Comparison of ENCODE assay signal across 9 mouse cellular contexts in genomic region chr5:144545653-144546422, GRCm38 (mm10). TPM values are rescaled to one million over a fixed set of nuclear protein-coding genes. Genes with fewer than 3 reads are reported as not detected.
DNase-seq lines count a peak whose midpoint lies in the region; ATAC-seq and TF ChIP-seq lines count a peak whose summit lies in the region.
"Had no signal": no experiment of that assay in that cellular context is flagged by ENCODE, and none has a peak within 500 bp of the region (broad histone marks: within the 10 kb centered on the region; RNA-seq: fewer than 3 reads in every experiment).

Nptx2 (plus strand) TSS chr5:144545902.

- H3K9ac ChIP-seq in forebrain, embryonic 15.5 days (replicated peaks), result peak within 1 kb of the TSS; percentile 37
- no peak within 1 kb of the TSS for H3K9ac ChIP-seq in heart, embryonic 16.5 days (ENCODE audit: low read length)
- H3K9ac ChIP-seq in liver, adult 2 months (ENCODE audit: low read depth, low read length), result no peak within 1 kb of the TSS
- H3K9ac ChIP-seq in neural tube, embryonic 11.5 days (ENCODE audit: low read length), result peak within 1 kb of the TSS; percentile 44

- no peaks in the 10 kb centered on the region for H3K79me2 ChIP-seq in liver, adult 2 months (ENCODE audit: control insufficient read depth, insufficient read depth, low read length)

- H3K4me3 ChIP-seq in thymus, adult 2 months (ENCODE audit: control insufficient read depth, insufficient read depth, low read length), result no peak within 1 kb of the TSS
- peak within 1 kb of the TSS; percentile 46 for H3K4me3 ChIP-seq in forebrain, embryonic 15.5 days
- H3K4me3 ChIP-seq in heart, embryonic 16.5 days (ENCODE audit: low read length), result peak within 1 kb of the TSS; percentile 43
- H3K4me3 ChIP-seq in liver, adult 2 months (ENCODE audit: insufficient read depth, low read depth, low read length), result no peak within 1 kb of the TSS
- peak within 1 kb of the TSS; percentile 31 for H3K4me3 ChIP-seq in neural tube, embryonic 11.5 days (ENCODE audit: low read depth, low read length)
- H3K4me3 ChIP-seq: myocyte had no signal

- 9% methylated on average over 99 of the region's 99 CpGs for WGBS in thymus, adult 2 months
- WGBS in forebrain, embryonic 15.5 days, result 3% methylated on average over 97 of the region's 99 CpGs
- under 1% methylated on average over 96 of the region's 99 CpGs for WGBS in heart, embryonic 16.5 days
- WGBS in liver, adult 2 months, result 2% methylated on average over 99 of the region's 99 CpGs
- WGBS in neural tube, embryonic 11.5 days, result under 1% methylated on average over 99 of the region's 99 CpGs

- TF ChIP-seq POLR2A in thymus, adult 2 months (IDR thresholded peaks at IDR 0.05; ENCODE audit: control insufficient read depth, extremely low read depth, insufficient read depth, low read length, poor library complexity), result no peak
- no peak for TF ChIP-seq POLR2A in liver, adult 2 months (IDR thresholded peaks at IDR 0.05; ENCODE audit: extremely low read depth, insufficient read depth, low read length)

- peaks cover 7% of the 10 kb centered on the region for H3K27me3 ChIP-seq in thymus, adult 2 months (ENCODE audit: control insufficient read depth, insufficient read depth, low read length)
- H3K27me3 ChIP-seq in forebrain, embryonic 15.5 days, result peaks cover 20% of the 10 kb centered on the region; the same call in 1 of the 2 replicates
- H3K27me3 ChIP-seq in heart, embryonic 16.5 days (ENCODE audit: control insufficient read depth, insufficient read depth, low read length), result peaks cover 63% of the 10 kb centered on the region
- H3K27me3 ChIP-seq in liver, adult 2 months (ENCODE audit: control insufficient read depth, insufficient read depth, low read length), result peaks cover 11% of the 10 kb centered on the region
- H3K27me3 ChIP-seq in neural tube, embryonic 11.5 days (ENCODE audit: control insufficient read depth, insufficient read depth, low read length), result peaks cover 25% of the 10 kb centered on the region

- no peaks in the 10 kb centered on the region for H3K9me3 ChIP-seq in forebrain, embryonic 15.5 days
- peaks cover 2% of the 10 kb centered on the region; the same call in 1 of the 2 replicates for H3K9me3 ChIP-seq in heart, embryonic 16.5 days (replicated peaks; ENCODE audit: control insufficient read depth, low read length)
- H3K9me3 ChIP-seq in neural tube, embryonic 11.5 days (ENCODE audit: control insufficient read depth, low read length), result no peaks in the 10 kb centered on the region

- no peak within 1 kb of the TSS for H3K27ac ChIP-seq in thymus, adult 2 months (ENCODE audit: control insufficient read depth, insufficient read depth, low read length)
- no peak within 1 kb of the TSS for H3K27ac ChIP-seq in forebrain, embryonic 15.5 days (replicated peaks)
- no peak within 1 kb of the TSS for H3K27ac ChIP-seq in heart, embryonic 16.5 days (ENCODE audit: low read length)
- H3K27ac ChIP-seq in liver, adult 2 months (replicated peaks; ENCODE audit: insufficient read depth, low read depth, low read length), result no peak within 1 kb of the TSS
- no peak within 1 kb of the TSS for H3K27ac ChIP-seq in neural tube, embryonic 11.5 days (ENCODE audit: low read depth, low read length)

- H3K4me1 ChIP-seq in thymus, adult 2 months (replicated peaks; ENCODE audit: control insufficient read depth, insufficient read depth, low read length), result no peaks in the 10 kb centered on the region
- H3K4me1 ChIP-seq in forebrain, embryonic 15.5 days, result peaks cover 47% of the 10 kb centered on the region
- H3K4me1 ChIP-seq in heart, embryonic 16.5 days (ENCODE audit: control insufficient read depth, insufficient read depth, low read length), result no peaks in the 10 kb centered on the region
- no peaks in the 10 kb centered on the region for H3K4me1 ChIP-seq in liver, adult 2 months (ENCODE audit: control insufficient read depth, insufficient read depth, low read length)
- H3K4me1 ChIP-seq in neural tube, embryonic 11.5 days (ENCODE audit: control insufficient read depth, insufficient read depth, low read length), result peaks cover 21% of the 10 kb centered on the region

- DNase-seq in thymus, adult 2 months, result peak; percentile 1
- DNase-seq in thymus, adult 18-20 months, result no peak
- peak; percentile 67 to 75 for DNase-seq in kidney, postnatal 25 days
- DNase-seq in liver, adult 2 months (ENCODE audit: extremely low read depth, low read depth, low spot score), result peak; percentile 23
- DNase-seq in neural tube, embryonic 11.5 days (ENCODE audit: low spot score), result peak; percentile 95
- DNase-seq in thymus, postnatal 14 days, result peak; percentile 8

- no peaks in the 10 kb centered on the region for H3K36me3 ChIP-seq in thymus, adult 2 months (ENCODE audit: control insufficient read depth, insufficient read depth, low read length)
- no peaks in the 10 kb centered on the region for H3K36me3 ChIP-seq in forebrain, embryonic 15.5 days
- no peaks in the 10 kb centered on the region for H3K36me3 ChIP-seq in heart, embryonic 16.5 days (ENCODE audit: control insufficient read depth, insufficient read depth)
- H3K36me3 ChIP-seq in liver, adult 2 months (ENCODE audit: control insufficient read depth, insufficient read depth, low read length), result no peaks in the 10 kb centered on the region
- no peaks in the 10 kb centered on the region for H3K36me3 ChIP-seq in neural tube, embryonic 11.5 days (ENCODE audit: control insufficient read depth, insufficient read depth, low read length)

- peak; percentile 96 for ATAC-seq in forebrain, embryonic 15.5 days (replicated peaks)
- ATAC-seq in heart, embryonic 16.5 days (replicated peaks; ENCODE audit: extremely low read depth, insufficient read depth, low FRiP score), result peak; percentile 95
- ATAC-seq in neural tube, embryonic 11.5 days (ENCODE audit: insufficient read depth, low FRiP score, low TSS enrichment), result peak; percentile 94

- H3K4me2 ChIP-seq in forebrain, embryonic 15.5 days (replicated peaks), result peak within 1 kb of the TSS; percentile 51
- peak within 1 kb of the TSS; percentile 62 for H3K4me2 ChIP-seq in heart, embryonic 16.5 days (ENCODE audit: low read depth, low read length)
- H3K4me2 ChIP-seq in neural tube, embryonic 11.5 days (ENCODE audit: low read depth), result peak within 1 kb of the TSS; percentile 48

- no peak for TF ChIP-seq CTCF in thymus, adult 2 months (IDR thresholded peaks at IDR 0.05; ENCODE audit: borderline replicate concordance, control insufficient read depth, extremely low read depth, insufficient read depth, low read length, poor library complexity)
- TF ChIP-seq CTCF in liver, adult 2 months (IDR thresholded peaks at IDR 0.05; ENCODE audit: low read depth, low read length), result 0 out of 2 replicates have a peak, but pooled peaks have one; percentile 1

RNA-seq across cellular contexts. Expression of gene Nptx2, which starts in this region (rescaled TPM):
- polyA plus RNA-seq in thymus, adult 2 months (2012; rRNA removed), result 5.0 and 5.3 TPM in 2 replicates
- polyA plus RNA-seq in forebrain, embryonic 15.5 days (2015; fragmentation: Nextera tagmentation; extraction: Ambion mirVana), result 1.7 and 3.4 TPM in 2 replicates
- polyA plus RNA-seq in heart, embryonic 16.5 days (2015; fragmentation: Nextera tagmentation; extraction: Ambion mirVana), result 0.07 and 0.12 TPM in 2 replicates
- 0.09 TPM in 1 of 2 replicates, not detected in the other for total RNA-seq in liver, adult 2 months (2014; rRNA removed)
- polyA plus RNA-seq in liver, adult 2 months (2012; rRNA removed), result 0.05 TPM in 1 of 2 replicates, not detected in the other
- 2.8 TPM in 2 replicates for polyA plus RNA-seq in neural tube, embryonic 11.5 days (2014; fragmentation: Nextera tagmentation; extraction: Ambion mirVana)
- polyA plus RNA-seq: myocyte had no signal

Comparison
In these comparisons a context has a peak if more than half of its experiments do, and no peak if none do; other contexts are left out.
1. DNase-seq: peak in thymus, adult 2 months (single experiment), kidney, postnatal 25 days (2 of 2), neural tube, embryonic 11.5 days (single experiment) and thymus, postnatal 14 days (single experiment); none in thymus, adult 18-20 months (0 of 2).
2. Peak in ATAC-seq, H3K4me3 ChIP-seq and H3K4me2 ChIP-seq in heart, embryonic 16.5 days; RNA of the gene not detected or under 1 TPM.
3. Peak in DNase-seq in liver, adult 2 months; RNA of the gene not detected or under 1 TPM.
4. H3K4me3 ChIP-seq: peak in forebrain, embryonic 15.5 days (single experiment) and neural tube, embryonic 11.5 days (single experiment); none in thymus, adult 2 months (single experiment) and liver, adult 2 months (single experiment).
5. H3K9ac ChIP-seq: peak in forebrain, embryonic 15.5 days (single experiment) and neural tube, embryonic 11.5 days (single experiment); none in heart, embryonic 16.5 days (single experiment) and liver, adult 2 months (single experiment).
6. Peak in every context shown above with its lines, with median percentiles within 50 percentile points of each other: ATAC-seq and H3K4me2 ChIP-seq.